ENCODE assay signal across 8 mouse cellular contexts in the genomic region with DNA sequence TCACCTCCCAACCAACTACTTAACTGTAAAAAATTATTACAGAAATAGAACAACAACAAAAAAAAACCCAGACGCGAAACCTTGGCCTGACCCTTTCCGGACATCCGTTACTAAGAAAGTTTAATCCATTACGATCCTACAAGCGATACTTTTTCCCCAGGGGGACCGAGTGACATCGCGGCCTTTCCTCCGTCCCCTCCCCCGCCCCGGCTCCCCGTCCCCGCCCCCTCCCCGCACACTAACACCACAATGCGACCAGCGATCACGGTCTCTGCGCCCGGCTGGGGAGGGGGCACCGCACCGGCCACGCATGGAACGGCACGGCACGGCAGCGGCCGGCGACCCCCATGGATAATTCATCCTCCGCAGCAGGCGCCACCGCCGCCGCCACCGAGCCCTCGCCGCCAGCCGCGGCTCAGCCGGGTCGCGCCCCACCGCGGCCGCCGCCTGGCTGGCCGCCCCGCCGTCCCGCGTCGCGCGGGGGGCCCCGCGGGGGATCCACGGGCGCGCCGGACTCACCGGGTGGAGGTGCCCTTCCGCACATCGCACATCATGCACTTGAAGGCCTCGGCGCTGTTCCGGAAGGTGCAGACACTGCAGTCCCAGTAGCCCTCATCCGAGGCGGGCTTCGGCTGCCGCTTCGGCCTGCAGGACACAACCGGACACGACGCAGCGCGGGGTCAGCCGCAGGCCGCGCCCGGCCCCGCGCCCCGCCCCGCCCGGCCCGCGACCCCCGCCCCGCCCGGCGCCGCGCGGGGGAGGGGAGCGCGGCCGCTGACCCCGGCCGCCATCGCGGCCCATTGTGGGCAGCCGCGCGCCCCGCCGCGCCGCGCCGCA. TPM values are rescaled to one million over a fixed set of nuclear protein-coding genes. Genes with fewer than 3 reads are reported as not detected.
A peak's percentile ranks its signal among the peaks of the same experiment; 100 is the strongest.
DNase-seq lines count a peak whose midpoint lies in the region; ATAC-seq and TF ChIP-seq lines count a peak whose summit lies in the region.

No protein-coding gene starts in this region.

- H3K4me2 ChIP-seq in limb, embryonic 14.5 days (replicated peaks; ENCODE audit: low read depth, low read length, severe bottlenecking): peak overlapping the region; percentile 91
- peak overlapping the region; percentile 64 for H3K4me2 ChIP-seq in midbrain, embryonic 16.5 days (ENCODE audit: low read length)
- H3K4me2 ChIP-seq in stomach, embryonic 16.5 days (ENCODE audit: low read depth, low read length): peak overlapping the region; percentile 93

- peak; percentile 37 to 40 for DNase-seq in lung, adult 18-20 months
- DNase-seq in lung, postnatal 25 days (ENCODE audit: low spot score): no peak
- DNase-seq in cerebellum, adult 9-11 months: peak; percentile 60
- DNase-seq in gastrocnemius, postnatal 10 days: peak; percentile 60
- DNase-seq in induced T-regulatory cell, adult 2 months (ENCODE audit: low read depth): peak; percentile 62
- peak; percentile 52 for DNase-seq in limb, embryonic 14.5 days (ENCODE audit: low spot score)

- no peaks in the 10 kb centered on the region for H3K27me3 ChIP-seq in limb, embryonic 14.5 days (ENCODE audit: control insufficient read depth, insufficient read depth, low read length)
- no peaks in the 10 kb centered on the region for H3K27me3 ChIP-seq in midbrain, embryonic 16.5 days (ENCODE audit: control insufficient read depth, insufficient read depth, low read depth, low read length)
- no peaks in the 10 kb centered on the region for H3K27me3 ChIP-seq in stomach, embryonic 16.5 days (ENCODE audit: control insufficient read depth, insufficient read depth, low read length)

- no peaks in the 10 kb centered on the region for H3K4me1 ChIP-seq in limb, embryonic 14.5 days (ENCODE audit: control insufficient read depth, insufficient read depth, low read length)
- H3K4me1 ChIP-seq in midbrain, embryonic 16.5 days (ENCODE audit: control insufficient read depth, insufficient read depth, low read length): peaks cover 19% of the 10 kb centered on the region
- H3K4me1 ChIP-seq in stomach, embryonic 16.5 days (ENCODE audit: control insufficient read depth, insufficient read depth, low read length): no peaks in the 10 kb centered on the region

- TF ChIP-seq POLR2A in limb, embryonic 14.5 days (IDR thresholded peaks at IDR 0.05; ENCODE audit: borderline replicate concordance, extremely low read depth, insufficient read depth, insufficient read length): no peak

- H3K9me3 ChIP-seq in limb, embryonic 14.5 days (ENCODE audit: control insufficient read depth, low read length): no peaks in the 10 kb centered on the region
- no peaks in the 10 kb centered on the region for H3K9me3 ChIP-seq in midbrain, embryonic 16.5 days (replicated peaks; ENCODE audit: control insufficient read depth, low read length, poor library complexity, severe bottlenecking)
- H3K9me3 ChIP-seq in stomach, embryonic 16.5 days (replicated peaks; ENCODE audit: control insufficient read depth, low read length): no peaks in the 10 kb centered on the region

- peak; percentile 48 for ATAC-seq in limb, embryonic 14.5 days (ENCODE audit: low FRiP score, low read depth)
- ATAC-seq in midbrain, embryonic 16.5 days: peak; percentile 74
- ATAC-seq in stomach, embryonic 16.5 days (ENCODE audit: insufficient read depth, low FRiP score): peak; percentile 58

- peaks cover 7% of the 10 kb centered on the region; the same call in 1 of the 2 replicates for H3K36me3 ChIP-seq in limb, embryonic 14.5 days (ENCODE audit: control insufficient read depth, insufficient read depth, low read length)
- H3K36me3 ChIP-seq in midbrain, embryonic 16.5 days (ENCODE audit: control insufficient read depth, insufficient read depth, low read length): no peaks in the 10 kb centered on the region
- no peaks in the 10 kb centered on the region for H3K36me3 ChIP-seq in stomach, embryonic 16.5 days (ENCODE audit: control insufficient read depth, insufficient read depth, low read length)

- H3K27ac ChIP-seq in limb, embryonic 14.5 days (replicated peaks; ENCODE audit: low read depth, low read length): peak overlapping the region; percentile 88
- H3K27ac ChIP-seq in midbrain, embryonic 16.5 days (ENCODE audit: low read length): peak overlapping the region; percentile 95
- peak overlapping the region; percentile 92 for H3K27ac ChIP-seq in stomach, embryonic 16.5 days (ENCODE audit: low read length)

- under 1% methylated on average over 51 of the region's 110 CpGs for WGBS in limb, embryonic 14.5 days
- 0% methylated on average over 64 of the region's 110 CpGs for WGBS in midbrain, embryonic 16.5 days
- WGBS in stomach, embryonic 16.5 days: under 1% methylated on average over 99 of the region's 110 CpGs

- H3K9ac ChIP-seq in limb, embryonic 14.5 days (ENCODE audit: low read depth, low read length, severe bottlenecking): peak overlapping the region; percentile 79
- H3K9ac ChIP-seq in midbrain, embryonic 16.5 days (ENCODE audit: low read depth, low read length): peak overlapping the region; percentile 93
- peak overlapping the region; percentile 95 for H3K9ac ChIP-seq in stomach, embryonic 16.5 days (ENCODE audit: low read length)

- peak overlapping the region; percentile 73 for H3K4me3 ChIP-seq in limb, embryonic 14.5 days (replicated peaks; ENCODE audit: low read length)
- peak overlapping the region; percentile 97 for H3K4me3 ChIP-seq in midbrain, embryonic 16.5 days (ENCODE audit: low read depth, low read length)
- peak overlapping the region; percentile 90 for H3K4me3 ChIP-seq in stomach, embryonic 16.5 days (replicated peaks; ENCODE audit: low read length)

RNA-seq across cellular contexts. Expression of gene Yaf2, which starts 0.7 kb away (rescaled TPM):
- total RNA-seq in gastrocnemius, postnatal 10 days (2021): 10 to 100 TPM; 16.5 to 18.2 TPM
- polyA plus RNA-seq in limb, embryonic 14.5 days (2012; rRNA removed): 39.3 and 41.8 TPM in 2 replicates
- 58.7 and 60.4 TPM in 2 replicates for polyA plus RNA-seq in limb, embryonic 14.5 days (2014; fragmentation: Nextera tagmentation; extraction: Ambion mirVana)
- polyA plus RNA-seq in midbrain, embryonic 16.5 days (2015; fragmentation: Nextera tagmentation; extraction: Ambion mirVana): 123 and 128 TPM in 2 replicates
- polyA plus RNA-seq in stomach, embryonic 16.5 days (2015; fragmentation: Nextera tagmentation; extraction: Ambion mirVana): 36.2 and 38.9 TPM in 2 replicates
